Mouse (Mus musculus) embryonic fibroblast, embryonic 13.5 days (primary cell): ENCODE data around the gene Tead1.

ENCODE experiments used
- CTCF ChIP-seq: IDR thresholded peaks from 2 replicates; pipeline ENCODE4 v1.5.1; 2011; ENCODE audit warnings: mild to moderate bottlenecking, control low read depth, low read length, moderate library complexity, borderline replicate concordance; ENCODE audit not compliant: insufficient read depth
- POLR2A ChIP-seq: IDR thresholded peaks from 2 replicates; pipeline ENCODE4 v1.6.1; 2011; ENCODE audit warnings: low read depth, mild to moderate bottlenecking, control low read depth, low read length, moderate library complexity

DNA sequence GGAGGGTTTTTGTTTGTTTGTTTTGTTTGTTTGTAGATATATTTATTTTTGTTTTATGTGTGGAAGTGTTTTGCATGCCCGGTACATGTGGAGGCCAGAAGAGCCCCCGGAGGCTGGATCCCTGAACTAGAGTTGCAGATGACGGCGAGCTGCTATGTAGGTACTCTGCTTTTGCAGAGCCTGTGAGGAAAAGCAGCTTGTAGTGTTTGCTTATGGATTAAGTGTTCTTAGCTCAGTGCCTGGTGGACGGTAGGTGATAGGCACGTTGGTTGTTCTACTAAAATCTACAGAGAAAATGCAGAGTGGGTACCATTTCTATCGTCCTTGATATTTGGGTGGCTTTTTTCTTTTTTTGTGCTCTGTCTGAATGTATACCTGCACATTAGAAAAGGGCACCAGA is 192.6 kb downstream of the Tead1 start:
- TF ChIP-seq CTCF (no peak), POLR2A (no peak)
